Mouse (Mus musculus) spleen, adult 18-20 months (tissue): Measurements from ENCODE around the gene Spata31d1a.

Experiments used
- DNase-seq, 2 experiments: peaks; one replicate each; pipeline ENCODE4 v3.0.0; 2022; ENCODE audit warnings: mixed read lengths in 2 of 2

Gene Spata31d1a

DNA sequence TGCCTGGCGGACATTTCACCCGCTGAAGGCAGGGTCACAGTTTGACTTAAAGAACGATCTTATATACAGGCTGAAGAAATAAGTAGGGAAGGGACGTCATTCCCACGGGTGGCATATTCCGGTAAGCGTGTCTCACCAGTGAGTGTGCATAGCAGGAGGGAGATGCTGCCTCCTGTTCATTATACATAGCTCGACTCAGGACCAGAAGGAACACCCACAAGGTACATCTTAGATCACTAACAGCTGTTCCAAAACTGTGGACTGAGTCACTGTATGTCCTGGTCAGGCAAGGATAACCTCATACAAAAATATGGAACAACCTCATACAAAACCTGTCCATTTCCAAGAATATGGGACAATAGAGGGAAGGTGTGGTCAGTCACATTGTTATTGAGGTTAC, 11.0 kb downstream of the Spata31d1a start:
- DNase-seq: no peak

GRCm38 (mm10) chr13:59695781-59696180, 14.3 kb downstream of the Spata31d1a start:
- no peak for DNase-seq

DNA sequence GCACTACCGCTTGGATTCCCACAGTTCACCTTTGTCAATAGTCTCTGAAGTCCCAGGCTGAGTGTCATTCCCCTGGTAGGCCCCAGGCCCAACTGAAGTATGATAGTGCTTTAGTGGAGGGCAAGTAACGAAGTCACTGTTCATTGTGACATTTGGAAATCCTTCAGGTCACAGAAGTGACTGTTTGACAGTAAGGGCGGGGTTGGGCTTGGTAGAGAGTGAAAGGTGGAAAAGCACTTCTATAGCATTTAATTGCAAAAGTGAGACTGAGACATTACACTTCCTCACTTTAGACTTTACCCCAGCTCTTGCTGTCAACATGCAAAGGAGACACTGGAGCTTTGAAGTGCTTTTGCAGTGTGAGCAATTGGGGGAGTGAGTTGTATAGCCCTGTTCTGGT, 16.1 kb downstream of the Spata31d1a start, which contains the start of gene 4921517D22Rik:
TSS of gene 4921517D22Rik (minus strand) at position 101 of the 400 bp plus-strand sequence.
- DNase-seq: no peak

- DNase-seq: no peak
Observed at GRCm38 (mm10) chr13:59691478-59691877, 18.7 kb downstream of the Spata31d1a start.

GRCm38 (mm10) chr13:59690576-59690975, 19.6 kb downstream of the Spata31d1a start:
- DNase-seq: no peak

- DNase-seq: no peak
Observed at GRCm38 (mm10) chr13:59689843-59690242, 20.3 kb downstream of the Spata31d1a start.

GRCm38 (mm10) chr13:59689313-59689712, 20.8 kb downstream of the Spata31d1a start:
- no peak for DNase-seq

DNA sequence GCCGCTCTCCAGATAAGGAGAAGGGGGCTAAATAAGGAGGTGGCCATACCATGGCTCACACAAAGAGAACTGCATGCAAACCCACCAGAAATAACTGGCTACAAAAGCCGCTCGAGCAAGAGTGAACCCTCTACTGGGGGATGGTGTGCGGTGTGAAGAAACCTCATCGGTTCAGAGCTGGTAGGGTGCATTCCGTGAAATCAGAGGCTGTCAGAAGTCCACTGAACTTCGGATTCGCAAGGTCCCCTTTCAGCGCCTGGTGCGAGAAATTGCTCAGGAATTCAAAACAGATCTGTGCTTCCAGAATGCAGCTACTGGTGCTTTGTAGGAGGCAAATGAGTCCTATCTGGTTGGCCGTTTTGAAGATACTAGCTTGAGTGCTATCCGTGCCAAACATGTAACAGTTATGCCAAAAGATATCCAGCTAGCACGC, 21.8 kb downstream of the Spata31d1a start:
- DNase-seq: no peak

DNA sequence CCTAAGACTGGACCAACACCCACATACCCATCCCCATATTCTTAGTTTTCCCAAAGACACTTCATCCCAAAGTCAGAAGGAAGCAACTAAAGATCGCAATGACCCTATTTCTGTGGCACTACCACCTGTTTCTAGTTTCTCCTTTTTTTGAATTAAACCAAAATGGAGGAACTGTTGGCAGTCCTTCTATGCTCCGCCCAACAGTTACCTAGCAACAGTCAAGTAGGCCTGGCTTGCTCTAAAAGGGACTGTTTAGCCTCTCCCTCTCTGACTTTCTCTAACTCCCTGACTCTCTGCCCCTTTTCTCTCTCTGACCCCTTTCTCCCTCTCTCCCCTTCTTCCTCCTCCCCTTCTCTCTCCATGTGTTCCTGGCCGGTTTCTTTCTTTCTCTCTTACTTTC, 24.9 kb downstream of the Spata31d1a start:
- no peak for DNase-seq

DNA sequence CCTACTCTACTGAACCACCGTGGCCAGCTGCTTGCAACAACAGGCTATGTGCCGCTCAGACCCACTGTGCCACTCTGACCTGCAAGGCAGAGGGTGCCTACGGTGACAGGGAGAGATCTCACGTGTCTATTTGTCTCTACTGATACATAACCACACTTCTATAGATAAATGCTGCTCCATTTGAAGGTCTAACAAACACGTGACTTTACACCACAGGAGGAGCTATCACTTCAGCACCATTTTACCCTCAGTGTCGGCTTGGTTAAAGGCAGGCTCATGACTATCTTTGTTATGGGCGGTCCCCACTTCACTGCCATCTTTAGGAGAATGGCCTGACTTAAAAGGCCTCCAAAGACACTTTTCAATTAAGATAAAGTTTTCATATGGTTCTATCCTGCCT, 27.5 kb downstream of the Spata31d1a start:
- DNase-seq: no peak

DNA sequence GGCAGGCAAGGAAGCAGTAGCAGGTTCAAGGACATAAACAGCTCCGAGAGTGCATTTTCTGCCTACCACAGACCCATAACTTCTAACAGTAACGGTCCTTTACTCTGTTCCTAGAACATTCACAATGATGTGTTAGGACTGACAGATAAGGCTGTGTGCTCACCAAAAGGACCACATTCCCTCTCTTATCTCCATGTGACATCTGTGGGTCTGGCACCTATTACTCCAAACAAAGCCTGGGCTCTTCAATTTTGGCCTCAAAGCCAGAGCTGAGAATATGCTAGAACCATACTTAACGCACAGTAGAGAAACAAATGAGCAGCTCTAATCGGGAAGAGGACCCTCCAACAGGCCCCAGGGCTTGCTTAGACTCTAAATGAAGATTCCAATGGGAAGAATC, 30.2 kb downstream of the Spata31d1a start:
- DNase-seq: no peak

DNA sequence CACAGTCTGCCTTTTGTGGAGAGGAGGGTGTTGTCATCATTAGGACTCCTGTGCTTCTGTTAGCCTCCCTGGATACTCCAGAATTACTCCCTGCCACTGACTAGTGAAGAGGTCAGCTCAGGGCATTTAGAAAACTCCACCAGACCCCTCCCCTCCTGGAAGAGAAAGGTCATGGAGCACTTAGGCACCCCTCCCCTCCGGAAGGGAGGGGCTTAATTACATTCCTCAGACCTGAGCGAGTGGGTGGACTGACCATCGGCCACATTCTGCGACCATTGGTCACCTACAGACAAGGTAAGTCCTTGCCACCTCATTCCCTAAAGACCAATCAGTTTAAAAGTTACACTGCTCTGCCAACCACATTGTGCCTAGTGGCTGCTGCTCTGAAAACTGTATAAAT, 30.8 kb downstream of the Spata31d1a start:
- DNase-seq: no peak

DNA sequence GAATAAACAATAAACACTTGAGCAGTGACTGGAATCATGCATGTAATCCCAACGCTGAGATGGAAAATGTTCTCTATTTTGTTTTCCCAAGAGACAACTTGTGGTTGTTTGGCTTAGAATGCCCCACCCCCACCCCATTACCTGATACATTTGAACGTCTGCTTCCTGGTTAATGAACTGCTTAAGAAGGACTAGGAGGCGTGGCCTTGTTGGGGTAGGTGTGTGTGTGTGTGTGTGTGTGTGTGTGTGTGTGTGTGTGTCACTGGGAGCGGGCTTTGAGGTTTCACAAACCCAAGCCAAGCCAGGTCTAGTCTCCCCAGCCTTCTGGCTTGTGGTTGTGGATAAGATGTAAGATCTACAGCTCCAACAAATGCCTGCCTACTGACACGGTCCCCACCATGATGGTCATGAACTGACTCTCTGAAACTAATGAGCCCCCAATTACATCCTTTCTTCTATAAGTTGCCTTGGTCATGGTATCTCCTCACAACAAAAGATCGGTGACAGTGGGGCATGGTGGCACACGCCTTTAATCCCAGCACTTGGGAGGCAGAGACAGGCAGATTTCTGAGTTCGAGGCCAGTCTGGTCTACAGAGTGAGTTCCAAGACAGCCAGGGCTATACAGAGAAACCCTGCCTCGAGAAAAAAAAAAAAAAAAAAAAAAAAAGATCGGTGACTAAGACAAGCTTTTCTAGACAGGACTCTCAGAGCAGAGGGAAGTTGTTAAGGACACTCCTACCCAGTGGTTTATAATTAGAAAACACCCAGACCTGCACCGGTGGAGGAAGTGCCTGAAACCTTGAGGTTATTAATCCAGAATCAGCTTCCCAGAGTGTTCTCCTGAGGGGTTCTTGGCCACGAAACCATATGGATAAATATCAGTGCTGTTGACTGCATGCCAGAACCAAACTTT, 33.6 kb downstream of the Spata31d1a start:
- DNase-seq: no peak

DNA sequence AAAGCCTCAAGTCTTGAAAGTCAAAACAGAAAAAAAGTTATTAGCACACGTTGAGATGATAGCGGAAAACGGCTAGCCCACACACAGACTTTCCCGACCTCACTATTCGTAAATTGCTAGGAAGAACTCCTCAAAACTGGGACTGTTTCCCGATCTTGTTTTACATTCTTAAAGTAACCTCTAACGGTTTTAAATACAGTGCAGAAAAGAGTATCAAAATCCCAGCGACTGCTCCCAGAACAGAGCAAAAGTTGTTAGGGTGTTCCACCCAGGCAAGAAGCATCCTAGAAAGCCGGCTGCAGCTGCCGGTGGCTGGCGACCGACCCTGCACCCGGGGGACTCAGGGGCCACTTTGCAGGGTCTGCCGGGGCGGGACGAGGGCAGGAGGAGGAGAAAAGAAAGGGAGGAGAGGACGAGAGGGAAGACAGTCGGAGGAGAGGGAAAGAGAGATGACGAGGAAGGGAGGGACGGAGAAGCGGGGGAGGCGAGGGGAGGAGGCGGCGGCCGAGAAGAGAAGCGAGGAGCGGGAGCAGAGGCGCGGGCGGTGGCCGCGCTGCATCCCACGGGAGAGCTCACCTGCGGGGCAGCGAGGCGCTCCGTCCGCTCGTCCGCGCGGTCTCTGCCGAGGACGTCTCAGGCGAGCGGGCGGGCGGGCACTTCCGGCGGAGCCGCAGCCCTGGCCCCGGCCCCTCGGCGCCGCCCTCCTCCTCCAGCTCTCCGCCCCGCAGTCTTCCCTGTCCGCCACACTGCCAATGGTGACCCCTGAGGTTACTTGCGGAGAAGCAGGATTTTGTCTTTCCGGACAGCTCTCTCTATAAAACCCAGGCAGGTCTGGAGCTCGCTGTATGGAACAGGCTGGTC, 34.7 kb downstream of the Spata31d1a start, which contains the start of gene Golm1:
TSS of gene Golm1 (minus strand) at position 661 of the 861 bp plus-strand sequence.
- peak; percentile 62 to 71 for DNase-seq

DNA sequence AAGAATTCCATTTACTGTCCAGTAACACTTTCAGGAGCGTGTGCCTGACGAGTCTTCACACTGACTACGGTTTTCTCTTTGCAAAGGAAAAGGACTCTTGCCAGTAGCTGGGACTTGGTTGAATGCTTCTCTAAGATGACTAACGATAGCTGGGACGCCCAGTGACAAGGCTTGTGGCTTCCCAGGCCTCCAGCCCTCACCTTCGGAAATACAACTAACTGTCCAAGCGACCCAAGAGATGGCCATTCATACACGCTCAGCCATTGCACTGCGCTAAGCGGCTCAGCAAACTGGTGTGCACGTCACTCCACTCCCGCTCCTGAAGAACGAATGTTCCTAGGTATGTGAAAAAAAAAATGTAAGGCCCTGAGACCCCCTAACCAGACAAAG, 35.4 kb downstream of the Spata31d1a start:
- DNase-seq: no peak

GRCm38 (mm10) chr13:59674215-59674614, 35.9 kb downstream of the Spata31d1a start:
- no peak for DNase-seq

DNA sequence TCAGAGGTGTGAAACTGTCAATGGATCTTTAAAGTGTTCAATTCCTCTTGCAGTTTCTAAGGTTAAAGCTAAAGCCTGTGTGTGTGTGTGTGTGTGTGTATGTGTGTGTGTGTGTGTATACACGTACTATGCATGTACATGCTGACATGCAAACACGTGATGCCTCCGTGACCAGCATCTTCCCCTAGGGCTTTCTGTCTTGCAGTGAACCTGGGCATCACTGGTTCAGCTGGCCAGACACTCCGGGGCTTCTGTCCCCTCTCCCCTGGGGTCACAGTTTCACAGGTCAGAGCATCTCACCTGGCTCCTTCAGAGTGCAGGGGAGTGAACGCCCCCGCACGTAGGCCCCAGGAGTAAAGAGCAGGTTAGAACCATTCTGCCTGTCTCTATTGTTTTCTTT, 36.5 kb downstream of the Spata31d1a start:
- DNase-seq: no peak

DNA sequence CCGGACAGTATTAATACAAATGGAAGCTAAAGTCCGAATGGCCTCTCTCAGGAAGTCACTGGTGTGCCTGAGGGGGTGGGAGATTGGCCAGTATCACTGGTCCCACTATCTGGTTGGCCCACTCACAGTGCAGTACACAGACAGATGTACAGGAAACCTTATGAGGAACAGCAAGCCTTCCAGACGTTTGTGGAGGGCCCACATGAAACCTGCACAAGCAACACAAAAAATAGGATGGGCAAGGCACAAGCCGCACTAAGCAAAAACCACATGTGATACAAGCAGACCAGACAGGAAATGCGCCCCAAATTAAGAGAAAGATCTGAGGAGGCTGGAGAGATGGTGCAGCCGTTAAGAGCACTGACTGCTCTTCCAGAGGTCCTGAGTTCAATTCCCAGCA, 37.9 kb downstream of the Spata31d1a start:
- DNase-seq: no peak

DNA sequence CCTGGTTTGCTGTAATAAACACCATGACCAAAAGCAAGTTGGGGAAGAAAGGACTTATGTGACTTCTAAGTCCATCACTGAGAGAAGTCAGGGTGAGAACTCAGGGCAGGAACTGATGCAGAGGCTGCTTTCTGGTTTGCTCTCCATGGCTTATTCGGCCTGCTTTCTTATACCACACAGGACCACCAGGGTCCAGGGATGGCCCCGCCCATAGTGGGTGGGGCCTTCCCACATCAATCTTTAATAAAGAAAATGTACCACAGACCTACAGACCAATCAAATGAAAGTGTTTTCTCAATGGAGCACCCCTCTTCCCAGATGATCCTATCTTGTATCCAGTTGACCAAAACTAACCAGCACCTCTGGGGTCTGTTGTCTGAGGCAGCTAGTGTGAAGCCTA, 38.6 kb downstream of the Spata31d1a start:
- DNase-seq: no peak

GRCm38 (mm10) chr13:59669946-59670345, 40.2 kb downstream of the Spata31d1a start:
- DNase-seq: no peak

DNA sequence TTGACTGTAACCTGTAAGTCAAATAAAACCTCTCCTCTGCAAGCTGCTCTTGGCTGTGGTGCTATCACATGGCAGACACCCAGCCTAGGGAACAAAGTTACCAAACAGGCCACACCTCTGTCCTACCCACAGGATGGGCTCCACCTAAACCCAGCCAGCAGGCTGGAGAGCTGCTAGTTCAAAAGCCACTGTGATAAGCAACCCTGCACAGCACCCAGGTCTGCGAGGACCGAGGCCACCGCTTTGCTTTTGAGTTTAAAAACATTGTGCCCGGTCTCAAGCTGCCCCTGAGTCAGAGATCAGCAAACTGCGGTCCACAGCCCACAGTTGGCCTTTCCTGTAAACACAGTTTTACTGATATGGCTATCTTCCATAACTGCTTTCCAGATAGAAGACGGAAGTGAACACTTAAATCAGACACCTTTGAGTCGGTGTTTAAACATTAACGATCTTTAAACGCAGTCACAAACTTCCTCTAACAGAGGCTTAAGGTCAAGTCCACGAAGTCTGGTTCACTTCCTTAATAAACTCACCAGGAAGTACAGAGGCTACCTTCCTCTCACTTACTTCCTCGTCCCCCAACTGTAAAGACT, 41.5 kb downstream of the Spata31d1a start:
- DNase-seq: peak; percentile 51 to 55

- DNase-seq: no peak
Observed at GRCm38 (mm10) chr13:59667763-59668162, 42.4 kb downstream of the Spata31d1a start.
